Mouse (Mus musculus) spleen, adult 2 months (tissue): ENCODE measurements around the gene Defa37. TPM values are rescaled to one million over a fixed set of nuclear protein-coding genes. Genes with fewer than 3 reads are reported as not detected.
"Not testable (repeated sequence)": the region's sequence is repeated elsewhere in the genome, so short reads cannot be mapped to it uniquely, and the experiment has no call there.

Experiments
- DNase-seq, 2 experiments: peaks; one replicate each; pipeline versions ENCODE4 v3.0.0 to v3.0.0-alpha.2; 2012 to 2021; ENCODE audit warnings: low spot score in 2 of 2, low read depth in 1 of 2
- H3K27ac ChIP-seq: fragments of 200-500 bp; 2 replicates; pipeline ENCODE4 v1.5.1; 2012; ENCODE audit warnings: low read length, inconsistent platforms; ENCODE audit not compliant: insufficient read depth
- H3K27me3 ChIP-seq: fragments of 200-500 bp; 2 replicates; pipeline ENCODE4 v1.6.1; 2012; ENCODE audit warnings: mild to moderate bottlenecking, moderate library complexity, low read length, inconsistent platforms; ENCODE audit not compliant: control insufficient read depth, insufficient read depth
- H3K36me3 ChIP-seq: fragments of 200-500 bp; 2 replicates; pipeline ENCODE4 v1.6.1; 2012; ENCODE audit warnings: mild to moderate bottlenecking, low read length, inconsistent platforms; ENCODE audit not compliant: control insufficient read depth, insufficient read depth
- H3K4me1 ChIP-seq: fragments of 200-500 bp; 2 replicates; pipeline ENCODE4 v1.6.1; 2011; ENCODE audit warnings: inconsistent platforms; ENCODE audit not compliant: control insufficient read depth, insufficient read depth, insufficient read length
- H3K4me3 ChIP-seq: fragments of 200-500 bp; 2 replicates; pipeline ENCODE4 v1.5.1; 2011; ENCODE audit warnings: mild to moderate bottlenecking, inconsistent platforms; ENCODE audit not compliant: insufficient read depth, insufficient read length; ENCODE audit errors: extremely low read depth
- WGBS: fragments of 180-500 bp; shearing (Covaris S2); methylation state at CpG from one replicate; pipeline ENCODE4 v1.1.7; 2018; 5-methylcytosine and 5-hydroxymethylcytosine counted together
- polyA plus RNA-seq: library from polyadenylated mRNA; depleted of rRNA; stranded (reverse); fragments of >200 nt; gene quantifications from 2 replicates; pipeline ENCODE4 v1.2.3, GENCODE M21; 2012; rRNA removed

The Defa37 gene
- polyA plus RNA-seq, result not detected in 2 replicates

DNA sequence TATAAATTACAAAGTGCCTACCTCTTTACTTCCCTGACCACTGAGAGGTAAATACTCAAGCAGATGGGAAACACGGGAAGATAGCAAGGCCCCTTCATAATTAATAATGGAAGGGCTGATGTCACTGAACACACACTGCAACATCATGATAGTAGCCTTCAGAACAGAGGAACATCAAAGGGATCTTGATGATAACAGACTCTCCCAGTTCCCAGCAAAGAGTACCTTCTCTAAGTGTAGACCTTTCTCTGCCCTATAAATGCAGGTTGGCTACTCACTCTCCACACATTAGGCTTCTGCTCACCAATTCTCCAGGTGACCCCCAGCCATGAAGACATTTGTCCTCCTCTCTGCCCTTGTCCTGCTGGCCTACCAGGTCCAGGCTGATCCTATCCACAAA is at the start of gene Defa37:
TSS of gene Defa37 (plus strand) at position 301 of the 400 bp plus-strand sequence.
- DNase-seq, H3K36me3 ChIP-seq, H3K4me3 ChIP-seq, H3K4me1 ChIP-seq, H3K27ac ChIP-seq, H3K27me3 ChIP-seq: not testable (repeated sequence)
- WGBS, result no CpG with 5 or more reads among the region's 1 CpGs

DNA sequence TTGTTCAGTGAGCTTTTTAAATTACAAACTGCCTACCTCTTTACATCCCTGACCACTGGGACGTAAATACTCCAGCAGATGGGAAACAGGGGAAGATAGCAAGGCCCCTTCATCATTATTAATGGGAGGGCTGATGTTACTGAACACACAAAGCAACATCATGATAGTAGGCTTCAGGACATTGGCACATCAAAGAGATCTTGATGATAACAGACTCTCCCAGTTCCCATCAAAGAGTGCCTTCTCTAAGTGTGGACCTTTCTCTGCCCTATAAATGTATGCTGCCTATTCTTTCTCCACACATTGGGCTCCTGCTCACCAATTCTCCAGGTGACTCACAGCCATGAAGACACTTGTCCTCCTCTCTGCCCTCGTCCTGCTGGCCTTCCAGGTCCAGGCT is 36.5 kb upstream of the Defa37 start, which contains the start of gene Defa32:
TSS of gene Defa32 (plus strand) at position 301 of the 400 bp plus-strand sequence.
- WGBS, result no CpG with 5 or more reads among the region's 2 CpGs
- H3K36me3 ChIP-seq, H3K27me3 ChIP-seq, H3K4me1 ChIP-seq, DNase-seq, H3K27ac ChIP-seq, H3K4me3 ChIP-seq: not testable (repeated sequence)

DNA sequence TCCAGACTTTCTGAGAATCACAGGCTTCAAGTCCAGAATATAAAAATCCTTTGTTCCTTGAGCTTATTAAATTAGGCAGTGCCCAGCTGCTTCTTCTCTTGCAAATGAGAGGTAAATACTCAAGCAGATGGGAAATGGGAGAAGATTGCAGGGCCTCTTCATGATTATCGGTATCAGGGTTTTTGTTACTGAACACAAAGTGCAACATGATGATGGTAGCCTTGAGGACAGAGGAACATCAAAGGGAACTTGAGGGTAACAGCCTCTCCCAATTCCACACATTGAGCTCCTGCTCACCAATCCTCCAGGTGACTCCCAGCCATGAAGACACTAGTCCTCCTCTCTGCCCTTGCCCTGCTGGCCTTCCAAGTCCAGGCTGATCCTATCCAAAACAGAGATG is 17.5 kb downstream of the Defa37 start, which contains the start of gene Defa28:
TSS of gene Defa28 (plus strand) at position 301 of the 400 bp plus-strand sequence.
- not testable (repeated sequence) for H3K27me3 ChIP-seq, H3K4me3 ChIP-seq, H3K27ac ChIP-seq, H3K4me1 ChIP-seq, DNase-seq, H3K36me3 ChIP-seq
- no CpG with 5 or more reads among the region's 1 CpGs for WGBS

DNA sequence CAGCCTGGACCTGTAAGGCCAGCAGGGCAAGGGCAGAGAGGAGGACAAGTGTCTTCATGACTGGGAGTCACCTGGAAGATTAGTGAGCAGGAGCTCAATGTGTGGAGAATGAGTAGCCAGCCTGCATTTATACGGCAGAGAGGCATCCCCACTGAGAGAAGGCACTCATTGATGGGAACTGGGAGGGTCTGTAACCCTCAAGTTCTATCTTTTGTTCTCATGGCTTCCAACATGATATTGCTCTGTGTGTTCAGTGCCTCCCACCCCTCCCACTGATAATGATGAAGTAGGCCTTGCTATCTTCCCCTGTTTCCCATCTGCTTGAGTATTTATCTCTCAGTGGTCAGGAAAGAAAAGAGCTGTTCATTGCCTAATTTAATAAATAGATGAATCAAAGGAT is 29.2 kb downstream of the Defa37 start, which contains the start of gene Gm7861:
TSS of gene Gm7861 (minus strand) at position 101 of the 400 bp plus-strand sequence.
- WGBS, result no CpG with 5 or more reads among the region's 1 CpGs
- H3K36me3 ChIP-seq, H3K4me1 ChIP-seq, DNase-seq, H3K27ac ChIP-seq, H3K4me3 ChIP-seq, H3K27me3 ChIP-seq: not testable (repeated sequence)

Other genes starting within 250 kb of the Defa37 start
- not detected in 2 replicates for gene Defa27, start 249.8 kb upstream of the Defa37 start, polyA plus RNA-seq
- gene Defa29, start 238.4 kb upstream of the Defa37 start, polyA plus RNA-seq, result not detected in 2 replicates
- gene Defa2, start 186.9 kb upstream of the Defa37 start, polyA plus RNA-seq, result not detected in 2 replicates
- not detected in 2 replicates for gene Defa33, start 173.6 kb upstream of the Defa37 start, polyA plus RNA-seq
- gene Defa36, start 138.0 kb upstream of the Defa37 start, polyA plus RNA-seq, result not detected in 2 replicates
- gene Gm7849, start 108.8 kb upstream of the Defa37 start, polyA plus RNA-seq, result not detected in 2 replicates
- not detected in 2 replicates for gene Defa20, start 56.1 kb upstream of the Defa37 start, polyA plus RNA-seq
- gene Defa32, start 36.4 kb upstream of the Defa37 start, polyA plus RNA-seq, result not detected in 2 replicates
- not detected in 2 replicates for gene Defa28, start 17.6 kb downstream of the Defa37 start, polyA plus RNA-seq
- gene Gm7861, start 29.1 kb downstream of the Defa37 start, polyA plus RNA-seq, result not detected in 2 replicates
- gene Defa26, start 52.8 kb downstream of the Defa37 start, polyA plus RNA-seq, result not detected in 2 replicates
- not detected in 2 replicates for gene Defa17, start 90.4 kb downstream of the Defa37 start, polyA plus RNA-seq
- not detected in 2 replicates for gene Defa34, start 100.4 kb downstream of the Defa37 start, polyA plus RNA-seq
- gene AY761184, start 138.3 kb downstream of the Defa37 start, polyA plus RNA-seq, result not detected in 2 replicates
- not detected in 2 replicates for gene Defa24, start 169.1 kb downstream of the Defa37 start, polyA plus RNA-seq